Mouse (Mus musculus) cerebellum, postnatal 36 days (tissue): ENCODE results near the gene Dgkg.

Source experiments
- DNase-seq, 2 experiments: peaks; one replicate each; pipeline ENCODE4 v3.0.0; 2021 to 2022; ENCODE audit warnings: mixed read lengths in 2 of 2

Dgkg gene

GRCm38 (mm10) chr16:22431335-22431734 lies 225.7 kb downstream of the Dgkg start:
- DNase-seq: no peak

DNA sequence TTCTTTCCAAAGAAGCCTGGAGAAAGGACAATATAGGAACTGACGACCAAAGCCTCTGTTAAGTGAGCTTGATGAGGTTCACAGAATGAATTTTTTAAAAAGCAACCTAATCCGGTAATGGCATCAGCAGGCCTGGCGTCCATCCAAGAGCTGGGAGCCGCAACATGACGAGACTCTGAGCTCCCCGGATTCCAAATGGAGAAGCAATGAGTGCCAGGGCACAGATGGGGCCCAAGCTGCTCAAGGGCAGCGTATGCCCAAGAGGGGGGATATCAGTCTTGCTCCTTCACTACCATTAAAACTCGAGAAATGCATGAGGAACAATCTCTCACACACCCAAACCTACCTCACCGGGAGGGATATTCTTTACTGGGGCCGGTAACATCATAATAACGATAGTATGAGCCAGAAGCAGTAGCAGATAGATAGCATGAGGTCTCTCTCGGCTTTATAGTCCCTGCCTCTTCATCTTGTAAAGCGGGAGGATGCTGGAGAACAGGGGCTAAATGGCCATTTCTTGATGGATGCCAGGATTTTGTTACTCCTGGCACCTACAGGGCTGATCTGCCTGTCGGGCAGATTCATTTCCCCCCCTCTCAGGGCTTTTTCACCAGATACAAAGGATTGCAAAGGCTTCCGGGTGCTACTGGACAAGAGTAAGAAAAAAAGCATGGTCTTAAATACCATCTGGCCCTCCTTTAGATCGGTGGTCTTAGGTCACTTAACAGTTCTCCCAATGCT lies 226.6 kb downstream of the Dgkg start:
- peak; percentile 85 to 90 for DNase-seq

DNA sequence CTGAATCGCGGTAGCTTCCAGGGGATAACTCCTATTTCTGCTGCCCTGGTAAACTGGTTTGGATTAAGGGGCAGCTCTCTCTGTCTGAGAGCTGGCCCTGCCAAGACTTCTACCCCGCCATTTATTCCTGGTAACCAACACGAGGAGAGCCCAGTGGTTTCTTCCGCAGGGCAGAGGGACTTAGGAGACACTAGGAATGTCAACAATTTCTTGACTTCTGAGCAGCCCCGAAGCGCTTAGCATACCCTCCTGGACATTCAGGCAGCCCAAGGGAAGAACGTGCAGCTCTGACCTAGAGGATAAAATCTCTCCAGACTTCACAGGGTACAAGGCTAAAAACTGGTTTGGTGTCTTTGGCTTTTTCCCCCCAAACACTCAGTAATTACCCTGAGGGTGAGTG lies 227.6 kb downstream of the Dgkg start:
- no peak for DNase-seq

GRCm38 (mm10) chr16:22428853-22429341 lies 228.1 kb downstream of the Dgkg start:
- peak; percentile 71 to 77 for DNase-seq

DNA sequence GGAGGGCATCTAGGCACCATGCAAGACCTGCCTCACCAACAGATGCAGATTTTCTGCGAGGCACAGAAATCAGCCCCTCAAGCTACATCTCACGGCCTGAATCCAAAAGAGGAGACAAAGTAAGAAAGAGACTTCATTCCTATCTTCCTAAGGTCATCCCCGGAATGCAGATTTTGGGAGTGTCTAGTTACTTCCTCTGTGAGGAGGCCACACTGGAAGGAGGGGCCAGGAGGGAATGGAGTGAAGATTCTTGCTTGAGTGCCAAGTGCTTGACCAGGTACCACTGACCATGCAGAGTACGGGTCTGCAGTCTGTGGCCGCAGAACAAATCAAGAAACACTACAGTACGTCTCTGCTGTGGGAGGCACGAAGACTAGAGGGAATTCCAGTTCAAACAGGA lies 230.2 kb downstream of the Dgkg start:
- no peak for DNase-seq

DNA sequence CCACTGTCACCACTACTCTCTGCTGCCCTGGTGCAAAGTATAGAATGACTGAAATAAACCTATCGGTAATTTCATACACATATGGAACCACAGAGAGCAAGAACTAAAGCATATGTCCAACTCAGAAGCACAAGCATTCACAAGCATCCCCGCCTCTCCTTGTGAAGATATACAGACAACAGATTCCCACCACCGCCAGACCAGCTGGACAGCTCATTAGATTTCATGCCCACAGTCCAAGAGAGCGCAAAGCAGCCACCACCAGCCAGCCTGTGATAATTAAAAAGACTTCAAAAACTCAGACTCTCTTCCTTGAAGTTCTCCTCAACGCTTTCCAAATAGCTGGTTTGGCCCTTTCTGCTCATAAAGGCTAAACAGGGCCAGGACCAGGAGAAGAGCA lies 234.8 kb downstream of the Dgkg start:
- no peak for DNase-seq
